Mouse (Mus musculus): ENCODE results near the gene Med16. TPM values are rescaled to one million over a fixed set of nuclear protein-coding genes. Genes with fewer than 3 reads are reported as not detected.

Gene Med16
- polyA plus RNA-seq, 1 experiment from 2014 or later: 67.1 TPM

DNA sequence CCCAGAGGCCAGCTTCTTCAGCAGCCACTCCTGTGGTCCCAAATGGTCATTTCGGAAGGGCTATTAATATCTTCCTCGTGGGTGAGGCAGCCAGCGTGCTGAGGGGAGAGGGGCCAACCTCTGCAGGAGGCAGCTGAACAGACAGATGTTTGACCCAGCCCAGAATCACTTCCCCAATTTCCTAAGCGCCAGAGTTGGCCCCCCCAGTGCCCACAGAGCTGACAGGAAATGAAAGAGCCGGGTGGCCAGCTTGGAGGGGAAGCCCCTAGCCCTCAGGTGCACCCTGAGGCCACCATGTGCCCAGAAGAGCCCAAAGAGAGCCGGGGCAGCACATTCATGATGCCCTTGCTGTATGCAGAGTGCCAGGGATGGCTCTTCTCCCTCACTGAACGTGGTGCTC, 32.0 kb upstream of the Med16 start:
- WGBS: 69% methylated on average over 7 of the region's 7 CpGs
- peaks cover 85% of the 10 kb centered on the region for H3K4me1 ChIP-seq
- H3K27me3 ChIP-seq (ENCODE audit: low read depth, poor library complexity, severe bottlenecking): no peaks in the 10 kb centered on the region
- H3K4me3 ChIP-seq: no peak overlapping the region
- H3K36me3 ChIP-seq: peaks cover 87% of the 10 kb centered on the region
- H3K9me3 ChIP-seq (replicated peaks): no peaks in the 10 kb centered on the region
- no peak for DNase-seq (ENCODE audit: low spot score)
- H3K27ac ChIP-seq: peak overlapping the region; percentile 1; the same call in 1 of the 2 replicates

DNA sequence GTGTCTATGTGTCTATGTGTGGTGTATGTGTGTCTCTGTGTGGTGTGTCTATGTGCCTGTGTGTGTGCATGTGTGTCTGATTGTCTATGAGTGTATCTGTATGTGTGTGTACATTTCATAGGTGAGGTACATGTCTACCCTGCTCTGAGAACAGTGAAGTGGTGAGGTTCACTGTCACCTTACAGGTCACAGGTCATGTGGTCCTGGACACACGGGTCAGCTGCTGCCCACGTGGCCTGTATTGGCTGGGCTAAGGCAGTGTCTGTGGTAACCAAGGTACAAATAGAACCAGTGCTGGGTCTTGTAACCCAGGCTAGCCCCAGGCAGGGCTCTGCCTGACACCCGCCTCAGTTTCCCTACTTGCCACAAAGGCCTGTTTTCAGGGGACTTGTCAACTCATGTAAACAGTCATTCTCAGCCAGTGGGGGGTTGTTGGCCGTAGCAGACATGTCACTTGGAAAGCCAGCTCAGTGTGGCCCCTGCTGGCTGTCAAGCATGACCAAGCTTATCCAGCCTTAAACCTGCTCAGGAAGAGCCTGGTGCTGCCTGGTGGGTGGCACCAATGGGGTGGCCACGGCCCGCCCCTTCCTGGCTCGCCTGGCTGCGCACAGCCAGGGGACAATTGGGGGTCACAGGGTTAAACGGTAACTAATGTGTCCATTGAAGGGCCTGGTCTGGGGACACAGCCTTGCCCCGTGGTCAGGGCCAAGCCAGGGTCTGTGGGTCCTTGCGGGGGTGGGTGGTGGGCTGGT, 29.2 kb upstream of the Med16 start:
- Histone ChIP-seq H3K9me3 (replicated peaks) (no peaks in the 10 kb centered on the region), H3K4me1 (peaks cover 85% of the 10 kb centered on the region), H3K27ac (peak overlapping the region; percentile 51; the same call in 1 of the 2 replicates), H3K27me3 (ENCODE audit: low read depth, poor library complexity, severe bottlenecking) (no peaks in the 10 kb centered on the region), H3K36me3 (peaks cover 98% of the 10 kb centered on the region), H3K4me3 (no peak overlapping the region)
- DNase-seq (ENCODE audit: low spot score): no peak
- WGBS: 63% methylated on average over 11 of the region's 11 CpGs

DNA sequence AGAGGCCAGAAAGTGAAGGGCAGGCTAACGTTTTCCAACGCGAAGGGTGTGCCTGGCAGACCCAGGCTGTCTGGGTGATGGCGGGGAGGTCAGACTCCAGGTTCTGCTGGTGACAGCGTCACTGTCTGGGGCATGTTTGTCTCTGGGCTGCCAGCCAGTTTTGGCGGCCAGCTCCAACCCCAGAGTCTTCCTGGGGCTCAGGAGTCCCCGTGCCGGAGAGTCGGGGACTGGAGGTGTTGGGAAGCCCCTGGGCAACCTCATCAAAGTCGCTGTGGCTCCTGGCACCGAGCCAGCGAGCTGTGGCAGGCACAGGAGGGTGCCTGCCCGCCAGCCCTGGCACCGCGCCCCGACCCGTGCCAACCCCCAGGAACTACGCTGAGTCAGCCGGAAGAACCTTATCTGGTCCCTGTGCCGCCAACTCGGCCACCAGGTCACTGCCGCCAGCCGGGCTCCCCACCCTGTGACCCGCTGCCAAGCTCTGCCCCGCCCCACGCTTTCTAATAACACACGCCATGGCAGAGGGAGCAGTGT, 28.3 kb upstream of the Med16 start:
- no peaks in the 10 kb centered on the region for H3K27me3 ChIP-seq (ENCODE audit: low read depth, poor library complexity, severe bottlenecking)
- H3K36me3 ChIP-seq: peaks cover 100% of the 10 kb centered on the region
- H3K27ac ChIP-seq: peak overlapping the region; percentile 25; the same call in 1 of the 2 replicates
- WGBS: 86% methylated on average over 27 of the region's 27 CpGs
- no peaks in the 10 kb centered on the region for H3K9me3 ChIP-seq (replicated peaks)
- DNase-seq (ENCODE audit: low spot score): no peak
- no peak overlapping the region for H3K4me3 ChIP-seq
- H3K4me1 ChIP-seq: peaks cover 91% of the 10 kb centered on the region

DNA sequence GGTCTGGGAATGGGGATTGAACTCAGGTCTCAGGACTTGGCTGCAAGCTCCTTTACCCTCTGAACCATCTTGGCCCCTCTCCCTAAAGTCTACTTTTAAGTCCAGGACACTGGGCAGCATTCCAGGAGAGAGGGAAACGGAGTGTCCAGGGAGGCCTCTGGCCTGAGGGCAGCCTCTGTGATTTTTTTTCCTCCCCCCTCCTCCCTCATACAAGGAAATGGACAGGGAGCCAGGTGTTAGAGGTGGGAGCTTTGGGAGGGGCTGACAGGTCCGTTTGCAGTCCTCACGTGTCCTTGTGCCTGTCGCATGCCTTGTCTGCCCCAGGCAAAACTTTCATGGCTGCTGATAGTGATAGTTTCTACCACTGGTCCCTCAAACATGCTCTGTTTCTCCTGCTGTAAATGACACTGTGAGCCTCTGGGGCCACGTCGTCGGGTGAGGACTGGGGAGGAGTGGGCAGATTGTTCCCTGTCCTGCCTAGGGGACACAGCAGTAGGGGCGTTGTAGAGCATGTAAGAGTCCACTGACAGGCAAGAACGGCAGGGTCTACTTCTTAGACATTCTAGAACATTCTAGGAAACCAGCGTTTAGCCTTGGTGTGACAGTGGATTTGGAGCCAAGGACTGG, 27.7 kb upstream of the Med16 start:
- Histone ChIP-seq H3K36me3 (peaks cover 100% of the 10 kb centered on the region), H3K27ac (0 out of 2 replicates have a peak overlapping the region, but pooled peaks have one; percentile 25), H3K27me3 (ENCODE audit: low read depth, poor library complexity, severe bottlenecking) (no peaks in the 10 kb centered on the region), H3K4me1 (peaks cover 97% of the 10 kb centered on the region), H3K9me3 (replicated peaks) (no peaks in the 10 kb centered on the region), H3K4me3 (no peak overlapping the region)
- no peak for DNase-seq (ENCODE audit: low spot score)
- 73% methylated on average over 10 of the region's 10 CpGs for WGBS

DNA sequence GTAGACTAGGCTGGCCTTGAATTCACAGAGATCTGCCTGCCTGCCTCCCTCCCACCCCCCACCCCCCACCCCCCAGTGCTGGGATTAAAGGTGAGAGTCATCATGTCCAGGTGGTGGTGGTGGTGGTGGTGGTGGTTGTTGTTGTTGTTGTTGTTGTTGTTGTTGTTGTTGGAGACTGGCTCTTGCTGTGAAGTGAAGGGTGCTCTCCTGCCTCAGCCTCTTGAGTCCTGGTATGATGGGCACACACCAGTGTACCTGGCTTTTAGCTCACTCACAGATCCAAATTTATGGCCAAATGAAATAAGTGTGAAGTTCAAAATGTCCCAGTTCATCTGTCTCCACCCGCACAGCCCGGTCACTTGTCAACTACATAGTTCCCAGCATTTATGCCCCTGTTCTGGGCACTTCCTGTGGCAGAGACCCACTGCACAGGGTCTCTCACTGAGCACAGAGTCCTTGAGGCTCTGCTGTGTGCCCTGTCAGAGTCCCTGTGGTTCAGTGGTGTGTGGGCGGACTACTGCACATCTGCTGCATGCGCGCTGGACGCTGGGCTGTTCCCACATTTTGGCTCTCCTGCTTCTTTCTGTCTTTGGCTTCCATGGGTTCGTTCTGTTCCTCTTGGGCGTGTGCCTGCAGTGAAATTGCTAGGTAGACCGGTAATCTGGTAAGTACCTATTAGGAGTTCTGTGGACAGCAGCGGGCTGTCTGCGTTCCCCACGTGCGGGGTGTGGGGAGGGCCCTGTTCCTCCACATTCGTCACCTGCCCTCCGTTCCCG, 26.3 kb upstream of the Med16 start:
- Histone ChIP-seq H3K36me3 (peaks cover 100% of the 10 kb centered on the region), H3K9me3 (replicated peaks) (no peaks in the 10 kb centered on the region), H3K27me3 (ENCODE audit: low read depth, poor library complexity, severe bottlenecking) (no peaks in the 10 kb centered on the region), H3K4me3 (no peak overlapping the region; the same call in 1 of the 2 replicates), H3K4me1 (peaks cover 98% of the 10 kb centered on the region), H3K27ac (peak overlapping the region; percentile 95; the same call in 1 of the 2 replicates)
- WGBS: 90% methylated on average over 16 of the region's 16 CpGs
- no peak for DNase-seq (ENCODE audit: low spot score)

DNA sequence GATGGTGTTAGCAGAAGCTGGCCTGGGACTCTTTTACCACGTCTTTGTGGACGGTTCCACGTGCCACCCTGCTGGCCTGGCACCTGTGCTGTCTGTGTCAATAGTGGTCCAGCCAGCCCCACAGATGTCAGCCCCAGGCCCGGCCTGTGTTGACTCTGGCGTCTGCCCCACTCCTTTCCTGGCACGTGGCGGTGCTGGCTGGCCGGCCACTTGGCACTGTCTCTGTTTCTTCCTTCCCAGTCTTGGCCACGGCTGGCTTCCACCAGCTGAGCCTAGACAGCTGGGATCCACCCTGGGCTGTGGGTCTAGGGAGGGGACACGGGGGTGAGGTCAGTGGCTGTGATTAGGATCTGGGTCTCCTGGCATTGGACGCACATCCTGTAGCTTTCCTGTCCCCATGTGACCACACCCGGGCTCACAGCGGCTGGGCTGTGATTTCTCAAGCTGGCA, 25.6 kb upstream of the Med16 start:
- Histone ChIP-seq H3K27me3 (ENCODE audit: low read depth, poor library complexity, severe bottlenecking) (no peaks in the 10 kb centered on the region), H3K4me1 (peaks cover 99% of the 10 kb centered on the region), H3K27ac (peak overlapping the region; percentile 95), H3K36me3 (peaks cover 96% of the 10 kb centered on the region), H3K9me3 (replicated peaks) (no peaks in the 10 kb centered on the region), H3K4me3 (peak overlapping the region; percentile 14; the same call in 1 of the 2 replicates)
- no peak for DNase-seq (ENCODE audit: low spot score)
- 82% methylated on average over 13 of the region's 13 CpGs for WGBS

DNA sequence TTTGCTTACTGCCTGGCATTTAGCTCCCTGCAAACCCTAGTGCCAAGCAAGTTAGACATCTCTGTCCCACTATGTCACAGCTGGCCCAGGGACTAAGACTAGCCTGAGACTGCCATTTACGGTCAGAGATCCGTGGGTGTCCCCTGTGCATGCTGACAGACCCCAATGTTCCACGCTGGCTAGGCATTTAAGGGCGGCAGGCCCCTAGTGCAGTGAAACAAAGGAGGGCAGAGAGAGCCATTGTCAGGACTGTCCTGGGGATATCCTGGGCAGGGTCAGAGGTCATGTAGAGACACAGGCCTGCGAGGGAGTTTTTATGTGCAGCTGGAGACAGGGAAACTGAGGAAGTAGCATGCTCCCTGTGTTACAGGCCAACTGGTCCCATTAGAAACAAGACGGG, 25.1 kb upstream of the Med16 start:
- Histone ChIP-seq H3K9me3 (replicated peaks) (no peaks in the 10 kb centered on the region), H3K4me1 (peaks cover 99% of the 10 kb centered on the region), H3K27me3 (ENCODE audit: low read depth, poor library complexity, severe bottlenecking) (no peaks in the 10 kb centered on the region), H3K27ac (peak overlapping the region; percentile 95), H3K36me3 (peaks cover 92% of the 10 kb centered on the region), H3K4me3 (peak overlapping the region; percentile 14; the same call in 1 of the 2 replicates)
- WGBS: 76% methylated on average over 6 of the region's 6 CpGs
- no peak for DNase-seq (ENCODE audit: low spot score)

DNA sequence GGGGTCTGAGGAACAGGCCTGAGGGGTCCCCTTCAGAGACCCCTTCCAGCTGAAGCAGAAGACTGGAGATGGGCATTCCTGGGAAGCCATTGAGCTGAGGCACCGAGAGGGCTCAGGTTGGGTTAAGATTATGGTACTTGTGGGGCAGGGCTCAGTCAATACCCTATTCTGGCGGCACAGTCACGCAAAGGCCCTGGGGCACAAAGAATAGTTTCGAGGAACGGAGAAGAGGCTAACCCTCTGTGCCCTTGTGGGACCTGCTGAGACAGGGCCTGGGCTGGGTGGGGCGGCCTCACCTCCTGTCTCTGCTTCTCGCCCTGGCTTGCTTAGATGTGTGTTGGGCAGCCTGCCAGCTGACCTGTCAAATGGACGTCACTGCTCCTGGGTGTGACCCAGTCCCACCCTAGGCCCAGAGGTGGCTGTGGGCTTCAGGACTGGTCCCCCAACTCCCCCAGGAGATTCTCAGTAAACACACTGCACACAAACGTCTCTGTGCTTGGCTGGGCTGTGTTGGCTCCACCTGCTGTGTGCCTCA, 24.5 kb upstream of the Med16 start:
- peak overlapping the region; percentile 34 for H3K4me3 ChIP-seq
- H3K27me3 ChIP-seq (ENCODE audit: low read depth, poor library complexity, severe bottlenecking): no peaks in the 10 kb centered on the region
- WGBS: 54% methylated on average over 9 of the region's 9 CpGs
- H3K9me3 ChIP-seq (replicated peaks): no peaks in the 10 kb centered on the region
- H3K36me3 ChIP-seq: peaks cover 86% of the 10 kb centered on the region
- no peak for DNase-seq (ENCODE audit: low spot score)
- peak overlapping the region; percentile 95 for H3K27ac ChIP-seq
- H3K4me1 ChIP-seq: peaks cover 100% of the 10 kb centered on the region

DNA sequence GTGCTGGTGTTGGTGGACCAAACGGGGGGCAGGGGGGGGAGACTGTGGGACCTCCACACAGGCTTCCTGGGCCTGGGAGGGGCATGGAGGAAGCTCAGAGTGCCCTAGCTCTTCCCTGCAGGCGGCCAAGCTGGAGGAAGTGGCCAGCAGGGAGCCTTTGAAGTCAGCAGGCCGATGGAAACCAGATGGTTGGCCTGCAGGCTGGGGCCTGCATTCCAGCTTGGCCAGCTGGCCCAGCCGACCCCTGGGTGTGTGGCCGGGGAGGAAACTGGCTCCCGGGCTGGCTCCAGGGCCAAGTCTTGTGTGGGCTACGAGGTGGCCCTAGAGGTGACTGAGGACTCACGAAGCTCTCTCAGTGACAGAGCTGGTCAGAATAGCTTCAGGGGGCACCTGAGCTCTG, 24.0 kb upstream of the Med16 start:
- Histone ChIP-seq H3K27me3 (ENCODE audit: low read depth, poor library complexity, severe bottlenecking) (no peaks in the 10 kb centered on the region), H3K36me3 (peaks cover 81% of the 10 kb centered on the region), H3K4me1 (peaks cover 96% of the 10 kb centered on the region), H3K9me3 (replicated peaks) (no peaks in the 10 kb centered on the region), H3K4me3 (peak overlapping the region; percentile 34), H3K27ac (peak overlapping the region; percentile 95)
- 5% methylated on average over 8 of the region's 8 CpGs for WGBS
- peak; percentile 88 for DNase-seq (ENCODE audit: low spot score)

DNA sequence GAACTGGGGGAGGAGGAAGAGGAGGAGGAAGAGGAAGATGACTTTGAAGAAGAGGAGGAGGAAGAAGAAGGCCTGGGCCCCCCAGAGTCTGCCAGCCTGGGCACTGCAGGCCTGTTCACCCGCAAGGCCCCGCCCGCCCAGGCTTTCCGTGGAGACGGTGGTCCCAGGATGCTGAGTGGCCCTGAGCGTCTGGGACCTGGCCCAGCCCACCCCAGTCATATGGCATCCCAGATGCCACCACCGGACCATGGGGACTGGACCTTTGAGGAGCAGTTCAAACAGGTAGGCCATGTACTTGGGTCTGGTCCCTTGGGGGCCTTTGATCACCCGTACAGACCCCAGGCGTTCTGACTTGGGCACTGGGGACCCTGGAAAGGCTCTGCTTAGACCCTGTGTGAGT, 23.1 kb upstream of the Med16 start:
- H3K36me3 ChIP-seq: peaks cover 71% of the 10 kb centered on the region
- 82% methylated on average over 9 of the region's 9 CpGs for WGBS
- H3K4me1 ChIP-seq: peaks cover 87% of the 10 kb centered on the region
- H3K27ac ChIP-seq: peak overlapping the region; percentile 95
- no peaks in the 10 kb centered on the region for H3K9me3 ChIP-seq (replicated peaks)
- no peak for DNase-seq (ENCODE audit: low spot score)
- peak overlapping the region; percentile 34; the same call in 1 of the 2 replicates for H3K4me3 ChIP-seq
- no peaks in the 10 kb centered on the region for H3K27me3 ChIP-seq (ENCODE audit: low read depth, poor library complexity, severe bottlenecking)

DNA sequence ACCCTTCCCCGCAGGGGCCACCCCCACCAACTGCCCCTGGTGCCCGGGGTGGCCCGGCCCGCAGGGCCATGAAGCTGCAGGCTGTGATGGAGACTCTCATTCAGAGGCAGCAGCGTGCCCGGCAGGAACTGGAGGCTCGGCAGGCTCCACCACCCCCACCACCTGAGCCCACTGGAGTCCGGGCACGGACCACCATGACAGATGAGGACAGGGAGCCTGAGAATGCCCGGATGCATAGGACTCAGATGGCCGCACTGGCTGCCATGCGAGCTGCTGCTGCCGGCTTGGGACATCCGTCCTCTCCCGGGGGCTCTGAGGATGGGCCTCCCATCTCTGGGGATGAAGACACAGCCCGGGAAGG, 22.1 kb upstream of the Med16 start:
- peaks cover 61% of the 10 kb centered on the region for H3K36me3 ChIP-seq
- H3K27ac ChIP-seq: peak overlapping the region; percentile 95
- H3K27me3 ChIP-seq (ENCODE audit: low read depth, poor library complexity, severe bottlenecking): no peaks in the 10 kb centered on the region
- H3K9me3 ChIP-seq (replicated peaks): no peaks in the 10 kb centered on the region
- DNase-seq (ENCODE audit: low spot score): no peak
- H3K4me1 ChIP-seq: peaks cover 86% of the 10 kb centered on the region
- 88% methylated on average over 16 of the region's 16 CpGs for WGBS
- peak overlapping the region; percentile 76 for H3K4me3 ChIP-seq

DNA sequence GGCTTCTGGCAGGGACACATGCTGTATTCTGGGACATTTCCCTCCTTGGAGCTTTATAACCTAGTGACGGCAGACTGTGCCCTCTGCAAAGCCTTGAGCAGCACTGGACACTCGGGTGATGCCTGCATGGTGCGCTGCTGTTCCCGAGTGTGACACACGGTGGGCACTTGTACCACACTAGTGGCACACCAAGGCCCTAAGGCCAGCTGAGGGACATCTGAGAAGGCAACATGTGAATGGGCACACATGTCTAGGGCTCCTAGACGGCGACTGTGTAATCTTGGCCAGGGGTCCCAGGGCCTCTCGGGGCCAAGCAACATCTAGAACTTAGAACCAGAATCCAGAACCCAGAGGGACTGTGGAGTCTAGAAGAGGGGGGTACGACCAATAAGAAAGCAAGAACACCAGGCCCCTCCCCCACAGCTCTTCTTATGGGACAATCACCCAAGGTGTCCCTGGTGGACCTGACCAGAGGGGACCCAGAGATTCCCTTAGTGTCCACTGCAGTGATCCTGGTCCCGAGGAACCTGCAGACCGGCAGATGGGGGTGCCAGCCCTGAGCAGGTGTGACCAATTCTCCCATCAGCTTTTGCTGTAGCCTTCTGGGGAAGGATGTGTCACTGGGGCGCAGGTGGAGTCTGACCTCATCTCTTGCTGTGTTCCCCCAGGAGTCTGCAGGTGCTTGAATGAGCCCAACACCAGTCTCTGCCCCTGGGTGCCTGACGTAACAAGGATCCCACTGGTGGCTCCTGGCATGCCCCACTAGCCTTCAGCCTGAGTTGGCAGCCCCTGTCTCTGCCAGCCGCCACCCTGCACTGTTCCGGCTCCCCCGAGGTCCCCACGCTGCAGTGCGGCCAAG, 21.5 kb upstream of the Med16 start:
- DNase-seq (ENCODE audit: low spot score): no peak
- no peaks in the 10 kb centered on the region for H3K9me3 ChIP-seq (replicated peaks)
- peak overlapping the region; percentile 95 for H3K27ac ChIP-seq
- H3K4me1 ChIP-seq: peaks cover 84% of the 10 kb centered on the region
- H3K36me3 ChIP-seq: peaks cover 55% of the 10 kb centered on the region
- no peaks in the 10 kb centered on the region for H3K27me3 ChIP-seq (ENCODE audit: low read depth, poor library complexity, severe bottlenecking)
- H3K4me3 ChIP-seq: peak overlapping the region; percentile 76
- 91% methylated on average over 18 of the region's 18 CpGs for WGBS
